Mouse (Mus musculus): ENCODE results near the gene Toporsl. TPM values are rescaled to one million over a fixed set of nuclear protein-coding genes. Genes with fewer than 3 reads are reported as not detected.

The Toporsl gene
- not detected in 2 replicates for polyA plus RNA-seq (2015; fragmentation: Nextera tagmentation; extraction: Ambion mirVana)

DNA sequence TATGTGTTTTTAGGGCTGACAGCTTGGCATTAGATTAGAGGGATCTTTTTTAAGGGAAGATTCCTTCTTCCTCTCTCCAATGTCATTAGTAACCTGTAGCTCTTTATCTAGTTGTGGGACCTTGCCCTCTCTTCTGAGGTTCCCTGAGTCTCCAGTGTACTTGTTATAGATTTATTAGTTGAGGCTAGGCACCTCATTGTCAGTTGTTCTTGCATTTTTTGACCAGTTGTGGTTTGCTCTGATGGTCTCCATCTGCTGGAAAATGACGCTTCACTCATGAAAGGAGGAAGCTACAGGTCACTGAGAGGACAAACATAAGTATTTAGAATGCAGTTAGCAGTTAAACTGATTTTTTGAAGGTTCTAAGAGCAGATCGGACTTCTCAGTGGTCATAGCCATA lies at the start of gene Toporsl:
Toporsl (plus strand) TSS at position 348 of the 400 bp plus-strand sequence.
- Histone ChIP-seq H3K4me1 (no peaks in the 10 kb centered on the region), H3K36me3 (no peaks in the 10 kb centered on the region), H3K9me3 (no peaks in the 10 kb centered on the region), H3K27ac (no peak within 1 kb of the TSS), H3K9ac (no peak within 1 kb of the TSS), H3K4me3 (no peak within 1 kb of the TSS), H3K4me2 (no peak within 1 kb of the TSS), H3K27me3 (no peaks in the 10 kb centered on the region)
- WGBS = 62% methylated on average over 2 of the region's 2 CpGs
- no peak for ATAC-seq (ENCODE audit: insufficient number of reproducible peaks, insufficient read depth, low FRiP score, low TSS enrichment, low read depth)

- Histone ChIP-seq H3K4me3 (no peak overlapping the region), H3K27me3 (no peaks in the 10 kb centered on the region), H3K9ac (no peak overlapping the region), H3K4me1 (no peaks in the 10 kb centered on the region), H3K9me3 (no peaks in the 10 kb centered on the region), H3K27ac (no peak overlapping the region), H3K36me3 (no peaks in the 10 kb centered on the region), H3K4me2 (no peak overlapping the region)
- WGBS = 67% methylated on average over 1 of the region's 1 CpGs
- no peak for ATAC-seq (ENCODE audit: insufficient number of reproducible peaks, insufficient read depth, low FRiP score, low TSS enrichment, low read depth)
Observed at GRCm38 (mm10) chr4:52557672-52558071, 38.4 kb upstream of the Toporsl start.

DNA sequence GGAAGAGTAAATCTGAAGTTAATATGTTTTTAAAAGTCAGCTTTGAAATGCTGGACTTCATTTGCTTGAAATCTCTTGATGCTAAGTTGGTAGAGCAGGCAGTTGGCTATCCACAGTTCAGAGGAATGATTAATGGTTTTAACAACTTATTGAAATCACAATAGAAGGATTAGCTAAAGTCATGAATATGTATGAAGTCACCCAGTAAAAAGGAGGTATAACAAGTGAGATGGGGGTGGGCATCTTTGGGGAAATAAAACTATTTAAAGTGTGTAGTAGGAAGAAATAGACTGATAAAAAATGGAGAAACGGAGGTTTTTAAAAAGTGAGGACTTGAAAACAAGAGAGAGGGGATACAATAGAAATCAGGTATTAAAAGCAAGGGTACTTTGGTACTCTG lies 38.0 kb upstream of the Toporsl start:
- no peak overlapping the region for H3K4me3 ChIP-seq
- no peaks in the 10 kb centered on the region for H3K36me3 ChIP-seq
- H3K9me3 ChIP-seq = no peaks in the 10 kb centered on the region
- ATAC-seq (ENCODE audit: insufficient number of reproducible peaks, insufficient read depth, low FRiP score, low TSS enrichment, low read depth) = no peak
- H3K9ac ChIP-seq = no peak overlapping the region
- H3K4me1 ChIP-seq = no peaks in the 10 kb centered on the region
- no peak overlapping the region for H3K27ac ChIP-seq
- WGBS = 43% methylated on average over 1 of the region's 1 CpGs
- no peaks in the 10 kb centered on the region for H3K27me3 ChIP-seq
- no peak overlapping the region for H3K4me2 ChIP-seq

DNA sequence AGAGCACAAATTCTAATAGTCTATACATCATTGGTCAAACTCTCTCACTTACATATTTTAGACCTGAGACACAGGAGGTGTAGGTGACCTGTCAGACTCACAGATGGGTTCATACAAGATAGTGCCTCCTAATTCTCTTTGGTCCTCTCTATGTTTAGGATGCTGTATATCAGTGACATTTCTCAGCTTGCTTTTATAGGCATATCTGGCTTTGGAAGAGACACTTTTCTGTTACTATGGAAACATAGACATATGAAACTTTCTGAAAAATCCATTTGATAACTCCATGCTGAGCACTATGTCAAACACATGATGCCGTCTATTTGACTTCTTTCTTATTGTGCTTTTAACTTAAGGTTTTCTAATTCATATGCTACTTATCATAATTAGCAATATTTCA lies 32.2 kb upstream of the Toporsl start:
- H3K27me3 ChIP-seq = no peaks in the 10 kb centered on the region
- H3K4me3 ChIP-seq = no peak overlapping the region
- no peak for ATAC-seq (ENCODE audit: insufficient number of reproducible peaks, insufficient read depth, low FRiP score, low TSS enrichment, low read depth)
- no peaks in the 10 kb centered on the region for H3K36me3 ChIP-seq
- no peaks in the 10 kb centered on the region for H3K9me3 ChIP-seq
- no peak overlapping the region for H3K27ac ChIP-seq
- WGBS = 82% methylated on average over 1 of the region's 1 CpGs
- H3K9ac ChIP-seq = no peak overlapping the region
- no peak overlapping the region for H3K4me2 ChIP-seq
- no peaks in the 10 kb centered on the region for H3K4me1 ChIP-seq

GRCm38 (mm10) chr4:52586194-52586734 lies 9.8 kb upstream of the Toporsl start:
- no peak for ATAC-seq (ENCODE audit: insufficient number of reproducible peaks, insufficient read depth, low FRiP score, low TSS enrichment, low read depth)
- Histone ChIP-seq H3K27me3 (no peaks in the 10 kb centered on the region), H3K9me3 (no peaks in the 10 kb centered on the region), H3K4me2 (no peak overlapping the region), H3K27ac (no peak overlapping the region), H3K9ac (no peak overlapping the region), H3K4me3 (no peak overlapping the region), H3K4me1 (no peaks in the 10 kb centered on the region), H3K36me3 (no peaks in the 10 kb centered on the region)
- WGBS = 75% methylated on average over 6 of the region's 6 CpGs

DNA sequence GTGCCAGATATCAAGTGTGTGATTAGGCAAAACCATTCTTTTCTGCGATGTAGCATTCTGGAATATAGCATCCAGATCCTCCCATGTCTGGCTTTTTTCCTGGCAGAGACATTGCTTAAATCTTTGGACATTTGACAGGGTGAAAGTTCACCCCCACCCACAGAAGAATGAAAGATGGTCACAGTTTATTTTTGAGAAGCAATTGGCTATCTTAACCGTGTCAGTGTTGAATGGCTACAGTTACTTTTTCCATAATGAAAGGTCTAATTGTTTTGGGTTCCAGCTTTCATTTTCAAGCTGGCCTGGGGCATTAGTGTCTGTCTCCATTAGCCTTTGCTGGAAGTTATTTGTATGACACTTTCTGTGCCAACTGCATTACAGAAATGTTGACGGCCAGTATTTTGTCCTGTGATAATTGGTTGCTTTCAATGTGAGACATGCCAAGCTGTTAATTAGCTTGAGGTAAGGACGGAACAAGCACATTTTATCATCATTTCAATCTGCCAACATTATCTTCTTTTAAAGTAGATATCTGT lies 2.2 kb upstream of the Toporsl start:
- no peak overlapping the region for H3K4me2 ChIP-seq
- 38% methylated on average over 4 of the region's 4 CpGs for WGBS
- H3K27ac ChIP-seq = no peak overlapping the region
- no peaks in the 10 kb centered on the region for H3K36me3 ChIP-seq
- no peak overlapping the region for H3K4me3 ChIP-seq
- H3K4me1 ChIP-seq = no peaks in the 10 kb centered on the region
- no peaks in the 10 kb centered on the region for H3K9me3 ChIP-seq
- no peaks in the 10 kb centered on the region for H3K27me3 ChIP-seq
- ATAC-seq (ENCODE audit: insufficient number of reproducible peaks, insufficient read depth, low FRiP score, low TSS enrichment, low read depth) = no peak
- H3K9ac ChIP-seq = no peak overlapping the region

- no peaks in the 10 kb centered on the region for H3K9me3 ChIP-seq
- no peak overlapping the region for H3K9ac ChIP-seq
- H3K4me3 ChIP-seq = no peak overlapping the region
- H3K4me1 ChIP-seq = no peaks in the 10 kb centered on the region
- no peak overlapping the region for H3K4me2 ChIP-seq
- H3K27me3 ChIP-seq = no peaks in the 10 kb centered on the region
- H3K27ac ChIP-seq = no peak overlapping the region
- ATAC-seq (ENCODE audit: insufficient number of reproducible peaks, insufficient read depth, low FRiP score, low TSS enrichment, low read depth) = no peak
- H3K36me3 ChIP-seq = no peaks in the 10 kb centered on the region
- 90% methylated on average over 13 of the region's 13 CpGs for WGBS
Observed at GRCm38 (mm10) chr4:52594632-52595031, 1.4 kb upstream of the Toporsl start.

DNA sequence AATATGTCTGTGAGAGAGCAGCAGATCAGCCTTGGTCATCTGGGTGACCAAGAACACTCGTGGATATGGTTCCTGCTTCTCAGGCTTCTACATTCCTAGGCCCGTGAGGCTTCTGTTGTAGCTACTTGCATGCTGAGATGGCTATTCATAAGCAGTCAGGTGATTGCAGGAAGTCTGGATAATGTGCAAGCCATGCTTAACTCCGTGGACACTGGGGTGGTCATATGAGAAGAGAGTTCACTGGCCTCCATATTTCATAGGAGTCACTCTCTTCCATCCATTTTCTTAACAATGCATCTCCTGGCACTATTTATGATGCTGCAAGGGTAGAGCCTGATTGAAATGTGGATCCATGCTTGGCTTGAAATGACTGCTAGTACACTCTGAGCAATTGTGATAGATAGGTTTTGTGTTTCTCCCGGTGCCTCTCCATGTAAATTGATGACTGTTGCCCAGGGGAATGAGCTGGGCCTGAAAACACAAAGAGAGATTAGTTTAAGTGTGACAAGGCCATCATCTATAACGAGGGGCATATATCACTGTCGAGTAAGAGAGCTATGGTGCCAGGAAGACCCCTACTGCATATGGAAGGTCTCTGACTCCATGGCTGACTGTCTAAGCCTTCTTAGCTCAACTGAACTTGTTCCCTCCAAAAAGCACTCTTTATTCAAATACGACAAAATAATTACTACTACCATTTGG lies 2.3 kb downstream of the Toporsl start:
- Histone ChIP-seq H3K27me3 (no peaks in the 10 kb centered on the region), H3K4me3 (no peak overlapping the region), H3K4me2 (no peak overlapping the region), H3K9ac (no peak overlapping the region), H3K9me3 (no peaks in the 10 kb centered on the region), H3K4me1 (no peaks in the 10 kb centered on the region), H3K36me3 (no peaks in the 10 kb centered on the region), H3K27ac (no peak overlapping the region)
- 66% methylated on average over 7 of the region's 7 CpGs for WGBS
- ATAC-seq (ENCODE audit: insufficient number of reproducible peaks, insufficient read depth, low FRiP score, low TSS enrichment, low read depth) = no peak

GRCm38 (mm10) chr4:52606923-52607322 lies 10.8 kb downstream of the Toporsl start:
- no peak overlapping the region for H3K4me2 ChIP-seq
- no peak for ATAC-seq (ENCODE audit: insufficient number of reproducible peaks, insufficient read depth, low FRiP score, low TSS enrichment, low read depth)
- no peak overlapping the region for H3K9ac ChIP-seq
- no peaks in the 10 kb centered on the region for H3K36me3 ChIP-seq
- H3K4me3 ChIP-seq = no peak overlapping the region
- H3K9me3 ChIP-seq = no peaks in the 10 kb centered on the region
- no peaks in the 10 kb centered on the region for H3K27me3 ChIP-seq
- H3K27ac ChIP-seq = no peak overlapping the region
- WGBS = 41% methylated on average over 3 of the region's 3 CpGs
- H3K4me1 ChIP-seq = no peaks in the 10 kb centered on the region

DNA sequence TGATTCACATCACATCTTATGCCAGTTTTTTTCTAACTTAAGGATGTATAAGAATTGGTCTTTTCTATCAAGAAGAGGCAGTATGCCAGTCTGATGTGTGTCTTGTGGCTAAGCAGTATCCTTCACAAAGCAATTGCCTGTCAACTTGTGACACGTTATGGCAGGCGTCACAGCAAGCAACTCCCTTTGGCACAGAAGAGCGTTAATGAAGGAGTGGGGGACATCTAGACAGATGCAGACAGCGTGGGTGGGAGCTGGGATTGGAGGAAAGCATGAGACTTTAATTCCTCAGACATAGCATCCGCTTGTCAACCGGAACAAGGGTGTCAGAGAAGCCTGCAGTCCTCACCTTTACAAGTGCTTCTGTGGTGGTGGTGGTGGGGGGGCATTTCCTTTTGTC lies 38.9 kb downstream of the Toporsl start:
- Histone ChIP-seq H3K27ac (no peak overlapping the region), H3K9me3 (no peaks in the 10 kb centered on the region), H3K9ac (no peak overlapping the region), H3K4me1 (no peaks in the 10 kb centered on the region), H3K36me3 (no peaks in the 10 kb centered on the region), H3K4me3 (no peak overlapping the region), H3K27me3 (no peaks in the 10 kb centered on the region), H3K4me2 (no peak overlapping the region)
- no peak for ATAC-seq (ENCODE audit: insufficient number of reproducible peaks, insufficient read depth, low FRiP score, low TSS enrichment, low read depth)
- WGBS = 80% methylated on average over 6 of the region's 6 CpGs

GRCm38 (mm10) chr4:52647791-52648190 lies 51.7 kb downstream of the Toporsl start:
- Histone ChIP-seq H3K27ac (no peak overlapping the region), H3K9me3 (no peaks in the 10 kb centered on the region), H3K4me2 (no peak overlapping the region), H3K4me1 (peaks cover 8% of the 10 kb centered on the region; the same call in 1 of the 2 replicates), H3K4me3 (no peak overlapping the region), H3K9ac (no peak overlapping the region), H3K27me3 (no peaks in the 10 kb centered on the region), H3K36me3 (no peaks in the 10 kb centered on the region)
- WGBS = 82% methylated on average over 4 of the region's 4 CpGs
- no peak for ATAC-seq (ENCODE audit: insufficient number of reproducible peaks, insufficient read depth, low FRiP score, low TSS enrichment, low read depth)

GRCm38 (mm10) chr4:52659701-52660100 lies 63.6 kb downstream of the Toporsl start:
- Histone ChIP-seq H3K9ac (no peak overlapping the region), H3K36me3 (no peaks in the 10 kb centered on the region), H3K4me1 (no peaks in the 10 kb centered on the region), H3K4me3 (no peak overlapping the region), H3K9me3 (no peaks in the 10 kb centered on the region), H3K27ac (no peak overlapping the region), H3K4me2 (no peak overlapping the region), H3K27me3 (no peaks in the 10 kb centered on the region)
- ATAC-seq (ENCODE audit: insufficient number of reproducible peaks, insufficient read depth, low FRiP score, low TSS enrichment, low read depth) = no peak

All from embryonic facial prominence, embryonic 13.5 days (tissue).